Mouse (Mus musculus) cerebellum, adult (tissue): ENCODE measurements around the gene RPS10-NUDT3.

ENCODE experiments used
- ATAC-seq: cut with Nextera tagmentation; 2 replicates; pipeline ENCODE4 v1.9.2; 2017; ENCODE audit warnings: mild to moderate bottlenecking, moderate library complexity, mixed read lengths; ENCODE audit not compliant: insufficient number of reproducible peaks, low FRiP score, low TSS enrichment

Gene RPS10-NUDT3

GRCm38 (mm10) chr17:27578487-27578886, 56.5 kb downstream of the RPS10-NUDT3 start:
- no peak for ATAC-seq

GRCm38 (mm10) chr17:27577468-27577867, 57.6 kb downstream of the RPS10-NUDT3 start:
- ATAC-seq, result no peak

DNA sequence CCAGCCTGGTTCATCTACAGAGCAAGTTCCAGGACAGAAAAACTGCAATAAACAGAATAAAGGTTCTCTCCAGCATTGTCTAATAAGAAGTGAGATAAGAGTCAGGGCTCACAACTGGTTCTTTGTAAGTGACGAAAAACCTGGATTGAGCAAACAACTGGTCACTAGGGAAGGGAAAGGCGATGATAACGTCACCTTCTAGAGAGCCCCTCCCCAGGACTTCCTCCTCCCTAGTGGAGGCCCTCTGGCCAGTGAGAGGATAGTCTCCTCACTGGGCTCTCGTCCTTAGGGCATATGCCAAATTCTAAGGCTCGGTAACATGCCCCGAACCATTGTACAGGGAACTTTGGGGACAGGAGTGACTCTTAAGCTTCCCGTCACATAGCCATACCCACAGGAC, 59.0 kb downstream of the RPS10-NUDT3 start:
- ATAC-seq, result no peak

DNA sequence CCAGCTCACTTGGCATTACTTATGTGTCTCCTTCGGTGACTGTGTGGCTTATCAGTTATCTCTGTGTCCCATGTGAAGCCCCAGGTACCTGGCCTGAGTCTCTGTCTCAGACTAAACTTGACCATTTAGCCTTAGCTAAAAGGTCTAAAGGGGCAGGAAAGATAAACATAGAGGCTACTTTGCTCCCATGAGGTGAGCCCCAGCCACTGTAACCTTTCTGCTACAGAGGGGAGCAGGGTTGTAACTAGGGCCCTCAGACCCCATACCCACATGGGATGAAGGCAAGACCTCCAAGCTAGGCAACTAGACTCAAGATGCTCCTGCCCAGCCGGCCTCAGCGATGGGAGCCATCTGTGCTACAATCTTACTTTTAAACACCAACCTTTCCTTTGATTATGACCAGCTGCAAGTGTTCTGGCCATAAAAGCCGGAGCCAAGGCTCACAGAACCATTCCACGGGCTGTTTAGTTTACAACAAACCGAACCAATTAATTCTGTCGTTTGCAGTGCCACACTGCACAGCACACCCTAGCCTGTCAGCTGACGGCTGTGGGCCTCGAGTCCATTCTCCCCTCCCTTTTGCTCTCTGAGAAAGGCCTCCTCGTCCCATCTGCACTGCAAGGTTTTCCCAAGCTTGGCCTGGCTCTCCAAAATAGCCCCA, 59.8 kb downstream of the RPS10-NUDT3 start:
- no peak for ATAC-seq

GRCm38 (mm10) chr17:27574470-27575115, 60.4 kb downstream of the RPS10-NUDT3 start:
- peak; percentile 63; the same call in 1 of the 2 replicates for ATAC-seq

DNA sequence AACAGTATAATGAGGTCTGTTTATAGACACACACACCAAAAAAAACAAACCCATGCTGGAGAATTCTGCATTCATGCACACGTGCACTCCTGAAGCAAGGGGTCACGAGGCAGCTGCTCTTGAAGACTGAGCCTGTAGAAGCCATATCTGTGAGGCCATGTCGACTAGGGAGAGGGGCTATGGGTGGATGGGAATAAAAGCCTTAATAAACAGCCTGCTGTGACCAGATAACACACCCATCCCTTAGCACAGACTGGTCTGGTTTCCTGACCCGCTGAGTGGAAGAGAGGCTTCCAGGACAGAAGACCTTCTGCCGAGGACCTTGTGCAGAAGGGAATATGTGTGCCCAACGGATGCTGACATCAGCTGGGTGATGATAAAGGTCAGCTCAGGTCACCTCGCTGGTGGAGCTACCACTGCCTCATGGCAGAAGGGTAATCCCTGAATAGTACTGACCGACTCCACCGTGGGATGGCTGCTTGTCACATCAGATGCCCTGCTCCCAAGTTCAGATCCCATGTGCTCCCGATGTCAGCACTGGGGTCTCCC, 61.2 kb downstream of the RPS10-NUDT3 start:
- no peak for ATAC-seq

DNA sequence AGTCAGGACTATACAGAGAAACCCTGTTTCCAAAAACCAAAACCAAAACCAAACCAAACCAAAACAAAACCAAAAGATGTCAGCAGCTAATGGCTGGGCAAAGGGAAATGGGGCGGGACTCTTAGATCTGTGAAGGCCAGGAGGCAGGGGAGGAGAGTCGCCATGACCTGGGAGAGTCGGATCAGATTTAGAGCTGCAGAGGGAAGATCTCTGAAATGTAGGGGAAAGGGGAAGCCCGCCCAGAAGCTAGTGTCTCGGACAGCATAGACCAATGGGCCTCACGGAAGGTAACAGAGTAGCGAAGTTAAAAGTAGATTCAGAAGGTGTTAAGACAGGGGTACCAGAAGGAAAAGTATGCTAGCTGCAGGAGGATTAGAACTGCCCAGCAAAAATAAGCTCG, 63.7 kb downstream of the RPS10-NUDT3 start:
- ATAC-seq, result no peak

GRCm38 (mm10) chr17:27568228-27568627, 66.8 kb downstream of the RPS10-NUDT3 start:
- ATAC-seq, result no peak

GRCm38 (mm10) chr17:27565942-27566267, 69.1 kb downstream of the RPS10-NUDT3 start:
- no peak for ATAC-seq

GRCm38 (mm10) chr17:27565163-27565941, 69.7 kb downstream of the RPS10-NUDT3 start, which contains the start of gene AI413582:
Gene AI413582, minus strand, starts transcription at chr17:27565756.
- ATAC-seq, result peak; percentile 79

GRCm38 (mm10) chr17:27564391-27565162, 70.4 kb downstream of the RPS10-NUDT3 start:
- ATAC-seq, result peak; percentile 2; the same call in 1 of the 2 replicates

DNA sequence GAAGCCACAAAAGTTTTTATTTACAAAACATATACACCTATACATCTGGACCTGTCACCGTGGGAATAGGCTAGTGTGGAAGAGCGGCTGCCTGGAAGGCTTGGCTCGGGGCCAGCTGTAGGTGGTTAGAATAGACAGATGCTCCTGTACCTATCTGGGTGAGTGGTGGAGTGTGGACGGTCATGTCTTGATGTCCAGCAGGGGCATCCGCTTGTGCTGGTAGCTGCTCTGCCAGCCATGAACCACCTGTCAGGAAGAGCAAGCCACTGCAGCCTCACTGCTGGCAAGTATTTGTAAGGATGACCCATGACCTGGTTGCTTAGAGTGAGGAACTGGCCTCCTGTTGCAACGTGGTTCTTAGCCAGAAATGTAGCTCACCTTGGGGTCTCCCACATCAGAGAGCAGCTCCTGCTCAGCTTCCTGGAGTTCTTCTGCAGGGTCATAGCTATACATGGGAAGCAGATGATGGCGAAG, 71.2 kb downstream of the RPS10-NUDT3 start:
- no peak for ATAC-seq

GRCm38 (mm10) chr17:27561809-27562526, 73.1 kb downstream of the RPS10-NUDT3 start:
- no peak for ATAC-seq

- ATAC-seq, result no peak
These were observed 74.0 kb downstream of the RPS10-NUDT3 start for GRCm38 (mm10) chr17:27560926-27561480.

DNA sequence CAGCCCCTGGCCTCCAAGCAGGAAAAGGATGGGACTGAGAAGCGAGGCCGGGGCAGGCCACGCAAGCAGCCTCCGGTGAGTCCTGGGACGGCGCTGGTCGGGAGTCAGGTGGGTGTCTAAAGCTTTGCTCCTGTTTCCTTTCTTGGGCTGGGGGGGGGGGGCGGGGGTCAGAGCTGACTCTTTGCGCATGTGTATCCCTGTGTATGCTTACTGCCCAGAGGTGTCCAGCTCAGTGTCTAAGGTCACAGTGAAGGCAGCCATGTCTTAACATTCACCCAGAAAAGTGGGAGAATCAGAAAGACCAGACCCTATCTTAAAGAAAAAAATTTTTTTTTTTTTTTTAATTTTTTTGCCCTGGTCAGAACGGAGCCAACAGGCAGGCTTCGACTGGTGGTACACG, 75.4 kb downstream of the RPS10-NUDT3 start:
- ATAC-seq, result no peak

DNA sequence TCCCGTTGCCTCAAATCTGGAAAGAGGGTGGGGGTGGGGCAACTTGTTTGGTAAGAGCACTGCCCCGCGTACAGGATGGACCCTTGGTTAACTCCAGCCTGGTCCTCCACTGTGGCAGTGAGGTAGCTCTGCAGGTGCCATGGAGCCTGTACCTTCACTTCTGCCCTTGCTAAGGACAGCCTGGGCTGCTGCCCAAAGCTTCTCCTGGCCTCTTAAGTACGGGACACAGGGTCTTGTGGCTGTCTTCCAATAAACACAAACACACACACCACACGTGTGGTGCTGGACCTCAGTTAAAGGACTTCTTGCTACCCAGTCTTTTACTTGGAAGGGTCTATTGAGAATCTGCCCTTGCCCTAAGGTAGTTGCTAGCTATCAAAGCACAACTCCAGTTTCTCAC, 76.2 kb downstream of the RPS10-NUDT3 start:
- ATAC-seq, result no peak

DNA sequence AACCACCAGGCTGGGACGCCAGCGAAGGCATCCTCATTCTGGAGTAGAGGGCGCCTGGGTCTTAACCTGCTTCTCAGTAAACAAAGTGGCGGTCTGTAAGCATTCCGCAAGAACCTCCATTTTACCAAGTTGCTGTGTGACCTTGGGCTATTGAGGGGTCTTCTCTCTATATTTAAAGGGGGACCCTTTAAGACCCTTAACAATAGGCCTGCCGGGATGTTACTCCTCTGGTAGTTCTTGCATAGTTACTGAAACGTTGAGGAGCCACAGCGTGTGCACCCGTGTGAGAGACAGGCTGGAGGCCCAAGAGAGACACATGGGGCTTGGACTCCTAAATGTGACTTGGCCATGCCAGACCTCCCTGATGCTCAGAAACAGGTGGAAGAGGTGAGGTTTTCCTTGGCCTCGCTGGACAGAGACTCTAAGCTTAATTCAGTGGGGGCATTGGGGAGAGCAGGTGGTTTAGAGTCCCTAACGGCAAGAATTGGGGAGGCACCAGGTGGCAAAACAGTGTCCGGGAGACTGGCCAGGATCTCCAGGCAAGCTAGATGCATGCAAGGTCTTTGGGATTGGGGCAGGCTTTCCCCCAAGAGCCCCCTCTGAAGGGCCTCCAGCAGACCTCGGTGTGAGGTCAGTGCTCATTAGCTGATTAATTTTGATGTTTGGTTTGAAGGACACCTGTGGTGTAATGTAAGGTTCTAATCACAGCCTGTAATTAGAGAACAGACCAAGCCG, 76.9 kb downstream of the RPS10-NUDT3 start:
- ATAC-seq, result no peak

DNA sequence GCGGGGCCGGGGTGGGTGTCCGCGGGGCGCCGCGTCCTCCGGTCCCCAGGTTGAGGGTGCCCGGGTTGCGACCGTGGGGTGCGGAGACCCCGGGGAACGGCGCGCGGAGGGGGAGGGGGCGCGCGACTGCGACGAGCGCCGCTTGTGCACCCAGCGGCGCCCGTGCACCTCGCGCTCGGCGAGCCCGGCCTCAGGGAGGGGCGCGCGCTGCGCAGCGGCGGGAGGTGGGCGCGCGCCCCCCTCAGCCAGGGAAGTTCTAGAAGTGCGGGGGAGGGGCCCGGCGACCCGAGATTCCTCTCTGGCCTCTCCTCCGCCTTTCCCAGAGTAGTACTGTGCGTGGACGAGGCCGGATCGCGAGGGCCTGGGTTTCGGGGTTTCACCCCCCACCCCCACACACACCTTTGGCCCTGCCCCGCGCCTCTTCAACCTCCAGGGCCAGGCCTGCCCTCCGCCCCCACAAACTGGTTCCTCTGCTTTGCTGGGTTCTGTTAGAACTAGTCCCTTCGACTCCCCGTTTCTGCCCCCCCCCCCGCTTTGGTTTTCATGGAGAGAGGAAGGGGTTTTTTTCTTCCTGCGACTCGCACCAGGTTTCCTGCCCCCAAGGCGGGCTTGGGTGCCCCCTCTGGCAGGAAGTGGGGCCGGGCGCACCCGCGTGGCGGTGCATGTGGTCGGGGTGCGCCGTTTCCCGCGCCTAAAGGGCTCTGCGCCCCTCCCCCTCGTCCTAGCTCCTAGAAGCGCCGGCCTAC, 77.7 kb downstream of the RPS10-NUDT3 start:
- ATAC-seq, result no peak
